In the genomic region with DNA sequence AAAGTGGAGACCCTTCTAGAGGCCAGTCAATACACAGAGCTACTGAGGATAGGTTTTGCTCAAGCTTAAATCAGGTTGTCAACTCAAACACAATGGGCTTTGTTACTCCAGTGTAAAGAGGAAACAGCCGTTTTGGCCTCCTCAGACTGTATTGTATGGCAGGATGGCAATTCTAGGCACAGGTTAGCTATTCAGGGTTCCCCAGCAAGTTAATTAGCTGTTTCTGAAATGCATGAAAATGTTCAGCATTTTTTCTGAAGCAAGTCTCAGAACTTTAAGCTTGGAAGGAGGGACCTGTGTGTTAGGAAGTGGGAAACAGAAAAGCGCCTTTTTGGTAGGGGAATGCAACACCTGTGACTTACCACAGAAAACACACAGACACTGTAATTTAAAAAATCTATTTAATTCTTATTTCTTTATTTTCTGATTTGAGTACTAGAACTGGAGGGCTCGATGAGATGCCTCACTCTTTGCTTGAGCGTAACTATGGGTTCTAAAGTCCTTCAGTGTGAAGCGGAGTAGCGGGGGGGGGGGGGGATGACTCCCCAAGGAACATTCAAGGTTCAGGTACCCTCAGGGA, we compare ENCODE assay signal across 8 mouse cellular contexts. TPM values are rescaled to one million over a fixed set of nuclear protein-coding genes. Genes with fewer than 3 reads are reported as not detected.
A peak's percentile ranks its signal among the peaks of the same experiment; 100 is the strongest.
DNase-seq lines count a peak whose midpoint lies in the region; ATAC-seq lines count a peak whose summit lies in the region.

No protein-coding gene starts in this region.

- ATAC-seq in heart, embryonic 13.5 days (ENCODE audit: extremely low read depth, insufficient number of reproducible peaks, low FRiP score, low TSS enrichment): no peak
- ATAC-seq in neural tube, embryonic 12.5 days (ENCODE audit: low FRiP score, low read depth): no peak

- peak; percentile 2 for DNase-seq in CD4-positive helper T cell, adult 2 months (ENCODE audit: low read depth, low spot score)
- peak; percentile 40 for DNase-seq in limb, embryonic 10.5 days (ENCODE audit: low spot score)
- no peak for DNase-seq in gastrocnemius, postnatal 10 days
- DNase-seq in urinary bladder, postnatal 25 days (ENCODE audit: low spot score): no peak
- no peak for DNase-seq in left cerebral cortex, postnatal 4 days

- H3K27me3 ChIP-seq in heart, embryonic 13.5 days (replicated peaks): no peaks in the 10 kb centered on the region
- no peaks in the 10 kb centered on the region for H3K27me3 ChIP-seq in limb, embryonic 10.5 days (ENCODE audit: low read depth, poor library complexity, severe bottlenecking)
- no peaks in the 10 kb centered on the region for H3K27me3 ChIP-seq in neural tube, embryonic 12.5 days (replicated peaks)

- no peaks in the 10 kb centered on the region for H3K36me3 ChIP-seq in heart, embryonic 13.5 days
- H3K36me3 ChIP-seq in limb, embryonic 10.5 days: no peaks in the 10 kb centered on the region
- no peaks in the 10 kb centered on the region for H3K36me3 ChIP-seq in neural tube, embryonic 12.5 days

- no peaks in the 10 kb centered on the region for H3K4me1 ChIP-seq in brown adipose tissue, adult 24 weeks (ENCODE audit: control insufficient read depth, insufficient read depth, insufficient read length, low read length)
- peaks cover 27% of the 10 kb centered on the region for H3K4me1 ChIP-seq in heart, embryonic 13.5 days
- peaks cover 13% of the 10 kb centered on the region for H3K4me1 ChIP-seq in limb, embryonic 10.5 days
- H3K4me1 ChIP-seq in neural tube, embryonic 12.5 days: peaks cover 7% of the 10 kb centered on the region

- H3K9ac ChIP-seq in heart, embryonic 13.5 days: peak overlapping the region; percentile 91
- H3K9ac ChIP-seq in neural tube, embryonic 12.5 days: peak overlapping the region; percentile 86

- H3K4me2 ChIP-seq in heart, embryonic 13.5 days: peak overlapping the region; percentile 75
- peak overlapping the region; percentile 74 for H3K4me2 ChIP-seq in neural tube, embryonic 12.5 days (replicated peaks)

- 16% methylated on average over 6 of the region's 6 CpGs for WGBS in heart, embryonic 13.5 days
- 12% methylated on average over 6 of the region's 6 CpGs for WGBS in limb, embryonic 10.5 days
- WGBS in neural tube, embryonic 12.5 days: 6% methylated on average over 6 of the region's 6 CpGs

- intact Hi-C loops in left cerebral cortex, postnatal 4 days (cut with DNase I): no loop called here

- H3K27ac ChIP-seq in brown adipose tissue, adult 24 weeks (replicated peaks; ENCODE audit: low read depth, low read length): peak overlapping the region; percentile 63
- H3K27ac ChIP-seq in heart, embryonic 13.5 days (replicated peaks): peak overlapping the region; percentile 99
- H3K27ac ChIP-seq in limb, embryonic 10.5 days: peak overlapping the region; percentile 100
- H3K27ac ChIP-seq in neural tube, embryonic 12.5 days: peak overlapping the region; percentile 99

- no peaks in the 10 kb centered on the region for H3K9me3 ChIP-seq in heart, embryonic 13.5 days
- no peaks in the 10 kb centered on the region for H3K9me3 ChIP-seq in limb, embryonic 10.5 days (replicated peaks)
- H3K9me3 ChIP-seq in neural tube, embryonic 12.5 days: no peaks in the 10 kb centered on the region

- peak overlapping the region; percentile 89; the same call in 1 of the 2 replicates for H3K4me3 ChIP-seq in brown adipose tissue, adult 24 weeks (ENCODE audit: insufficient read depth, low read depth, low read length)
- peak overlapping the region; percentile 71 for H3K4me3 ChIP-seq in heart, embryonic 13.5 days
- peak overlapping the region; percentile 75 for H3K4me3 ChIP-seq in limb, embryonic 10.5 days
- peak overlapping the region; percentile 65 for H3K4me3 ChIP-seq in neural tube, embryonic 12.5 days

RNA-seq across cellular contexts. Expression of a gene that starts 1.3 kb away (rescaled TPM):
- polyA plus RNA-seq in brown adipose tissue, adult 24 weeks (2012; ENCODE audit: insufficient read depth, insufficient read length, missing spikeins): 3.0 and 4.6 TPM in 2 replicates
- 12.1 and 14.0 TPM in 2 replicates for polyA plus RNA-seq in heart, embryonic 13.5 days (2015; fragmentation: Nextera tagmentation; extraction: Ambion mirVana)
- 26.6 and 45.2 TPM in 2 replicates for polyA plus RNA-seq in limb, embryonic 10.5 days (2016; fragmentation: Nextera tagmentation; extraction: Ambion mirVana)
- polyA plus RNA-seq in neural tube, embryonic 12.5 days (2016; fragmentation: Nextera tagmentation; extraction: Ambion mirVana): 84.6 and 92.7 TPM in 2 replicates
- 10 to 100 TPM in 1 of 2 experiments, 1 to 10 TPM in 1; 9.3 to 11.9 TPM for total RNA-seq in gastrocnemius, postnatal 10 days (2021)
- total RNA-seq in left cerebral cortex, postnatal 4 days (2021): 10 to 100 TPM; 32.2 to 32.4 TPM

RNA-seq across cellular contexts. Expression of a gene that starts 47.0 kb away (rescaled TPM):
- polyA plus RNA-seq in brown adipose tissue, adult 24 weeks (2012; ENCODE audit: insufficient read depth, insufficient read length, missing spikeins): not detected in 2 replicates
- polyA plus RNA-seq in heart, embryonic 13.5 days (2015; fragmentation: Nextera tagmentation; extraction: Ambion mirVana): not detected in 2 replicates
- not detected in 2 replicates for polyA plus RNA-seq in limb, embryonic 10.5 days (2016; fragmentation: Nextera tagmentation; extraction: Ambion mirVana)
- not detected in 2 replicates for polyA plus RNA-seq in neural tube, embryonic 12.5 days (2016; fragmentation: Nextera tagmentation; extraction: Ambion mirVana)
- not detected for total RNA-seq in gastrocnemius, postnatal 10 days (2021)
- 1 to 10 TPM; 1.9 to 3.1 TPM for total RNA-seq in left cerebral cortex, postnatal 4 days (2021)

RNA-seq across cellular contexts. Expression of a gene that starts 47.0 kb away (rescaled TPM):
- not detected in 2 replicates for polyA plus RNA-seq in brown adipose tissue, adult 24 weeks (2012; ENCODE audit: insufficient read depth, insufficient read length, missing spikeins)
- polyA plus RNA-seq in heart, embryonic 13.5 days (2015; fragmentation: Nextera tagmentation; extraction: Ambion mirVana): not detected in 2 replicates
- not detected in 2 replicates for polyA plus RNA-seq in limb, embryonic 10.5 days (2016; fragmentation: Nextera tagmentation; extraction: Ambion mirVana)
- not detected in 2 replicates for polyA plus RNA-seq in neural tube, embryonic 12.5 days (2016; fragmentation: Nextera tagmentation; extraction: Ambion mirVana)
- not detected for total RNA-seq in gastrocnemius, postnatal 10 days (2021)
- total RNA-seq in left cerebral cortex, postnatal 4 days (2021): not detected

RNA-seq across cellular contexts. Expression of a gene that starts 52.8 kb away (rescaled TPM):
- polyA plus RNA-seq in brown adipose tissue, adult 24 weeks (2012; ENCODE audit: insufficient read depth, insufficient read length, missing spikeins): not detected in 2 replicates
- 0.22 and 0.45 TPM in 2 replicates for polyA plus RNA-seq in heart, embryonic 13.5 days (2015; fragmentation: Nextera tagmentation; extraction: Ambion mirVana)
- not detected in 2 replicates for polyA plus RNA-seq in limb, embryonic 10.5 days (2016; fragmentation: Nextera tagmentation; extraction: Ambion mirVana)
- polyA plus RNA-seq in neural tube, embryonic 12.5 days (2016; fragmentation: Nextera tagmentation; extraction: Ambion mirVana): 0.09 TPM in 1 of 2 replicates, not detected in the other
- not detected for total RNA-seq in gastrocnemius, postnatal 10 days (2021)
- total RNA-seq in left cerebral cortex, postnatal 4 days (2021): not detected

Comparison
In these comparisons a context has a peak if more than half of its experiments do, and no peak if none do; other contexts are left out.
1. DNase-seq: peak in CD4-positive helper T cell, adult 2 months (single experiment) and limb, embryonic 10.5 days (single experiment); none in gastrocnemius, postnatal 10 days (single experiment), urinary bladder, postnatal 25 days (single experiment) and left cerebral cortex, postnatal 4 days (single experiment).
2. Peak in every context shown above with its lines, with median percentiles within 50 percentile points of each other: H3K27ac ChIP-seq and H3K4me3 ChIP-seq.